Mouse (Mus musculus): ENCODE data around the gene Mmaa. TPM values are rescaled to one million over a fixed set of nuclear protein-coding genes. Genes with fewer than 3 reads are reported as not detected.

Mmaa gene
- 7.8 to 9.2 TPM (median 8.9 TPM) in 4 replicates for total RNA-seq (2023)

DNA sequence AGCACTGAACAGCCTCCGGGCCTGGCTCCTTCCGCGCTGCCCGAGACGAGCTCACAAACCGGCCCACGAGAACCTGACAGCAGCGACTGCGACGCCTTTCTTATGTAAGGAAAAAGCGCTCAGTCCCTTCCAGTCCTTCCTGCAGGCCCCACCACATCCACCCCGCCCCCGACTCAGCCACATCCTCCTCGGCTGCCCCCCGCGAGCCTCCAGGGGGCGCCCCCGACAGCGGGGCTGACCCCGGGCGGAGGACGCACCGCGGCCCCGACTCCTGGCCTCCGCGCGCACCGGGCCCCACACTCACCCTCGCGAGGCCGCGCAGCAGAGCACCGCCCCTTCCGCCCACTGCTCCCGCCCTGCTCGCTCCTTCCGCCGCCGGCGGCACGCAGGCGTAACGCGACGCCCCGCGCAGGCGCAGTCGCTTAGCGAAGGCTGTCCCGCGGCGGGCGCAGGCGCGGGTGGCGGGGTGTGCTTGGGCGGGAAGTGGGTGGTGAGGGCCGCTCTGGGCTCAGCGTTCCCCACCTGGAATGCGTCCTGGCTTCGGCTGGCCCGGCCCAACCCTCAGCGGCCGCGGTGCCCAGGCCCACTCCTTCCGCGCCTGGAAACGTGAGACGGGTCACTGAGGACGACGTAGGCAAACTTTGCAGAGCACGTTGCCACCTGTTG lies at the start of gene Mmaa:
Mmaa (minus strand) TSS at position 328 of the 666 bp plus-strand sequence.

DNA sequence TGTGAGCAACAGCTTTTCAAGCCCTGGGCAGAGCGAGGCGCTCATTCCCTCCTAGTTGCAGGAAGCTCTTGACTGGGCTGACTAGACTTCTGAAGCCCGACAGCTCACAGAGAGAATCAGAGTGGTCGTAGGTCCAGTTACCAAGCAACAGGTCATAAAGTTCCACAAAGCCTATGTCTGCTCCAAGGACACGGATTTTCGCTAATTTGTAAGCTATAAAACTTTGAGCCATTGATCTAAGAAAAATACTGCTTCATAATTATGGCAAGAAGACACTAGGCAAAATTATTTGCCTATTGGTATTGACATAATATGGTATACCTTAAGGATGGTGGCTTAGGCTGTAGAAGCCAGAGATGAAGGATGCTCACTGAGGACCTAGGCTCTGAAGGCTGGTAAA lies 46.3 kb downstream of the Mmaa start, which contains the start of gene 1700011L22Rik:
1700011L22Rik (minus strand) TSS at position 101 of the 400 bp plus-strand sequence.

Other genes with a start within 250 kb of the Mmaa start
- not detected in 4 replicates for gene 1700011L22Rik, start 46.4 kb downstream of the Mmaa start, total RNA-seq (2023)
- gene Smad1, start 104.6 kb upstream of the Mmaa start, total RNA-seq (2023), result 6.0 to 7.9 TPM (median 7.3 TPM) in 4 replicates